Mouse (Mus musculus) liver, postnatal 0 days (tissue): ENCODE data around the gene Rap2a. TPM values are rescaled to one million over a fixed set of nuclear protein-coding genes. Genes with fewer than 3 reads are reported as not detected.

ENCODE experiments used
- ATAC-seq: fragments of 200-750 bp; cut with Nextera tagmentation; 2 replicates; pipeline ENCODE4 v1.8.0; 2017; ENCODE audit warnings: mild to moderate bottlenecking, moderate library complexity
- DNase-seq: peaks from one replicate; pipeline ENCODE4 v3.0.0-alpha.2; 2016
- H3K27ac ChIP-seq: fragments of 300-500 bp; sonication (generic); 2 replicates; pipeline ENCODE4 v1.5.1; 2014; ENCODE audit warnings: antibody characterized with exemption, moderate library complexity, mild to moderate bottlenecking, low read depth
- H3K27me3 ChIP-seq: fragments of 300-500 bp; sonication (generic); 2 replicates; pipeline ENCODE4 v1.6.1; 2014; ENCODE audit warnings: low read length, control low read depth, mixed read lengths; ENCODE audit not compliant: insufficient read depth
- H3K36me3 ChIP-seq: fragments of 300-500 bp; sonication (generic); replicated peaks from 2 replicates; pipeline ENCODE4 v1.6.1; 2014; ENCODE audit warnings: mild to moderate bottlenecking, control low read depth, low read length, moderate library complexity, mixed read lengths; ENCODE audit not compliant: insufficient read depth
- H3K4me1 ChIP-seq: fragments of 300-500 bp; sonication (generic); 2 replicates; pipeline ENCODE4 v1.6.1; 2014; ENCODE audit warnings: antibody characterized with exemption, mild to moderate bottlenecking, control low read depth; ENCODE audit not compliant: insufficient read depth
- H3K4me2 ChIP-seq: fragments of 300-500 bp; sonication (generic); 2 replicates; pipeline ENCODE4 v1.6.1; 2014; ENCODE audit warnings: low read depth, mild to moderate bottlenecking, low read length, moderate library complexity, mixed read lengths
- H3K4me3 ChIP-seq: fragments of 300-500 bp; sonication (generic); 2 replicates; pipeline ENCODE4 v1.5.1; 2014; ENCODE audit warnings: low read depth, low read length
- H3K9ac ChIP-seq: fragments of 300-500 bp; sonication (generic); replicated peaks from 2 replicates; pipeline ENCODE4 v1.6.1; 2014; ENCODE audit warnings: mild to moderate bottlenecking, moderate library complexity
- H3K9me3 ChIP-seq: fragments of 300-500 bp; sonication (generic); 2 replicates; pipeline ENCODE4 v1.6.1; 2016; ENCODE audit warnings: mild to moderate bottlenecking, control low read depth, low read length, mixed read lengths
- CTCF ChIP-seq: sonication (generic); IDR thresholded peaks from 2 replicates; pipeline ENCODE4 v1.5.1; 2016; ENCODE audit warnings: antibody characterized with exemption, low read depth
- EP300 ChIP-seq: IDR thresholded peaks from 2 replicates; pipeline ENCODE4 v1.6.1; 2016; ENCODE audit warnings: antibody characterized with exemption, low read depth, mild to moderate bottlenecking
- WGBS: fragments of 180-500 bp; shearing (Covaris S2); extraction: QIAGEN DNeasy Blood & Tissue Kit; methylation state at CpG from one replicate; pipeline ENCODE4 v1.1.7; 2014; ENCODE audit not compliant: insufficient replicate concordance; 5-methylcytosine and 5-hydroxymethylcytosine counted together
- polyA plus RNA-seq: library from polyadenylated mRNA; unstranded; fragments of >200 nt; fragmentation: Nextera tagmentation; extraction: Ambion mirVana; gene quantifications from 2 replicates; pipeline ENCODE4 v1.2.1, GENCODE M21; 2015

Rap2a gene
- polyA plus RNA-seq, 1 experiment from 2014 or later = 3.4 TPM

DNA sequence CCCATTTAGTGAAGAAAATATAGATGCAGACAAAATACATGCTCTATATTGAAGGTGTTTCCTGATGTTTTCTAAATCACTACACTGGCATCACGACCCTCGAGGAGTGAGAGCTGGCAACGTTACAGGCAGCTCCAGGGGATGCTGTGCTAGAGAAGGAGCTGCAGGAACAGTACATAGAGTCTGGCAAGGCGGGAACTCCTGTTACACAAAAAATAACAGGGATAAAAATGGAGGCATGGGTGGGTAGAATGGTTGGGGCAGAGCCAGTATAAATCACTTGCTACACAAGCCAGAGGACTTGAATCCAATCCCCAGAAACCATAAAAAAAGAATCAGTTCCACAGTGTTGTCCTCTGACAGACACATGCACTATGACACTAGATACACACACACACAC, 37.0 kb upstream of the Rap2a start:
- TF ChIP-seq CTCF = no peak
- no peak for TF ChIP-seq EP300
- Histone ChIP-seq H3K4me1 (no peaks in the 10 kb centered on the region), H3K36me3 (no peaks in the 10 kb centered on the region), H3K9ac (no peak overlapping the region), H3K4me3 (no peak overlapping the region), H3K4me2 (no peak overlapping the region), H3K27me3 (no peaks in the 10 kb centered on the region), H3K27ac (no peak overlapping the region), H3K9me3 (no peaks in the 10 kb centered on the region; the same call in 1 of the 2 replicates)
- WGBS = 74% methylated on average over 4 of the region's 4 CpGs
- DNase-seq (no peak), ATAC-seq (no peak)

GRCm38 (mm10) chr14:120441836-120442235, 36.4 kb upstream of the Rap2a start:
- ATAC-seq (no peak), DNase-seq (no peak)
- no peaks in the 10 kb centered on the region; the same call in 1 of the 2 replicates for H3K9me3 ChIP-seq
- no peaks in the 10 kb centered on the region for H3K4me1 ChIP-seq
- no peaks in the 10 kb centered on the region for H3K36me3 ChIP-seq
- no peak overlapping the region for H3K9ac ChIP-seq
- TF ChIP-seq CTCF (no peak), EP300 (no peak)
- H3K27ac ChIP-seq = no peak overlapping the region
- H3K4me3 ChIP-seq = no peak overlapping the region
- H3K27me3 ChIP-seq = no peaks in the 10 kb centered on the region
- no peak overlapping the region for H3K4me2 ChIP-seq
- 83% methylated on average over 13 of the region's 13 CpGs for WGBS

GRCm38 (mm10) chr14:120454221-120454620, 24.0 kb upstream of the Rap2a start:
- H3K4me1 ChIP-seq = no peaks in the 10 kb centered on the region
- TF ChIP-seq EP300 (no peak), CTCF (no peak)
- ATAC-seq (no peak), DNase-seq (no peak)
- no peak overlapping the region for H3K27ac ChIP-seq
- no peaks in the 10 kb centered on the region for H3K27me3 ChIP-seq
- H3K4me3 ChIP-seq = no peak overlapping the region
- no peak overlapping the region for H3K4me2 ChIP-seq
- WGBS = 84% methylated on average over 7 of the region's 7 CpGs
- no peaks in the 10 kb centered on the region for H3K36me3 ChIP-seq
- H3K9me3 ChIP-seq = peaks cover 7% of the 10 kb centered on the region
- no peak overlapping the region for H3K9ac ChIP-seq

DNA sequence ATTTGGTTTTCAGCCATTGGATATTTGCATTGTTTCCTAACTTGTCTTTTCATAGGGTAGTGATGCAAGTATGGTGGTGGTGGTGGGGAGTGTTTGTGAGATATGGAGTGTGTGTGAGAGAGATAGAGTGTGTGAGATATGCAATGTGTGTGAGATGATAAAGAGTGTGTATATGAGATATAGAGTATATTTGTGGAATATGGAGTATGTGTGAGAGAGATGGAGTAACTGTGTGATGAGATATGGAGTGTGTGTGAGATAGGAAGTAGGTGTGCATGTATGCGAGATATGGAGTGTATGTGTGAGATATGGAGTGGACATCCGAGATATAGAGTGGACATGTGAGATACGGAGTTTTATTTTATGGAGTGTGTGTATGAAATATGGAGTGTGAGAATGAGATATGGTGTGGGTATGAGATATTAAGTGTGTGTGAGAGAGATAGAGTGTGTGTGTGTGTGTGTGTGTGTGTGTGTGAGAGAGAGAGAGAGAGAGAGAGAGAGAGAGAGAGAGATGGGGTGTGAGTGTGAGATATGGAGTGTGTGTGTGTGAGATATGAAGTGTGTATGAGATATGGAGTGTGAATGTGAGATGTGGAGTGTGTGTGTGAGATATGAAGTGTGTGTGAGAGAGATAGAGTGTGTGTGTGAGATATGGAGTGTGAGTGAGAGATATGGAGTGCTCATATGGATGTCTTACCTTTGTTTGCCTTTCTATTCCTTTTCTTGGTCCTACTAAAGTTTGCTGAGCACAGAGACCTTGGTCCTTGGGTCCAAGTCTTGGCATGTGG, 14.1 kb upstream of the Rap2a start:
- 83% methylated on average over 3 of the region's 3 CpGs for WGBS
- ATAC-seq (no peak), DNase-seq (no peak)
- no peak overlapping the region for H3K4me2 ChIP-seq
- TF ChIP-seq CTCF (no peak), EP300 (no peak)
- no peaks in the 10 kb centered on the region; the same call in 1 of the 2 replicates for H3K4me1 ChIP-seq
- no peaks in the 10 kb centered on the region for H3K27me3 ChIP-seq
- no peaks in the 10 kb centered on the region for H3K9me3 ChIP-seq
- no peak overlapping the region for H3K27ac ChIP-seq
- no peak overlapping the region for H3K9ac ChIP-seq
- no peak overlapping the region for H3K4me3 ChIP-seq
- no peaks in the 10 kb centered on the region for H3K36me3 ChIP-seq

DNA sequence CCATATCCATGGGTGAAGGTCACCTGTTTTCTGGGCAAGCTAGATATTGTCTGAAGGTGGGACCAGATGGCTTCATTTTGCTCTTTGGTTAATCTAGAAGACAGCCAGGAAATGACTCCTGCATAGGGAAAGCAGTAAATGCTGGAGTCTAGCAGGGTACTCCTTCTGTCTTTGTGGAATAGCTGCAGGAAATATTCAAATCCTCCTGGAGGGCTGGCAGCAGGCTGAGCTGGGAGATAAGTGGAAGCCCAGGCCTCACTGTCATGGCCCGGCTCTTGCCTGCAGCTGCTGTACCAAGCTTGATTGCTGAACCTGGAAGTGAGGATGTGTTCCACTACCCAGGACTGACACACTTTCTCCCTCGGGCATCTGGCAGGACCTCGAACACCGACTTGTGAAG, 11.4 kb upstream of the Rap2a start:
- H3K27me3 ChIP-seq = no peaks in the 10 kb centered on the region
- DNase-seq = no peak
- TF ChIP-seq CTCF (no peak), EP300 (no peak)
- H3K4me2 ChIP-seq = no peak overlapping the region
- H3K9me3 ChIP-seq = no peaks in the 10 kb centered on the region
- no peak overlapping the region for H3K27ac ChIP-seq
- H3K9ac ChIP-seq = no peak overlapping the region
- H3K4me1 ChIP-seq = no peaks in the 10 kb centered on the region; the same call in 1 of the 2 replicates
- no peak for ATAC-seq
- no peak overlapping the region for H3K4me3 ChIP-seq
- 71% methylated on average over 4 of the region's 4 CpGs for WGBS
- no peaks in the 10 kb centered on the region for H3K36me3 ChIP-seq

DNA sequence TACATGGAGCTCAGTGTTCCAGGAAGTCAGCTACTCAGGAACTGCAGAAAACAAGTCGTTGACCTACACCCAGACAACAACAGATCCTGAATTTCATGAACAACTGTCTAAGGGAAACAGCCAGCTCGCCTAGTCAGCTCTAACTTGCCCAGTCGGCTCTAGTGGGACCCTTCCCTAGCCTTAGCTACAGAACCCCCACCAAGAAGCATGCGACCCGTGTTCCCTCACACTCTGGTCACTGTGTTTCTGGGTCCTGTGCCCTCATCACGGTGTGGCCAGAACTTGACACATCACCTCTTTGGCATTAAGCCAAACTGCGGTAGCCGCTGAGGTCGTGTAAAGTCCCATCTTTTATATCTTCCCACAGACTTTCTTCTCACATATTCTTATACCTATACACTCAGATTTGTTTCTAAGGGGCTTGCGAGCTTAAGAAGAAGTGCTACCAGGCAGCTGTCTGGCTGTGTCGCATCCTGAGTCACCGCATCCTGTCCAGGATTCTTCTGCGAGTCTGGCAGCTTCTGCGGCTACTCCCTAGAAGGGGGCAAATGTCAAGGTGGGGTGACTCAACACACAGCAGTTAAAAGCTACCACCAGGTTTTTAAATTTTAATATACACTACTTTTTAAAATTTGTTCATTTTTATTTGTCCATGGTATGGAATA, 9.0 kb upstream of the Rap2a start:
- Histone ChIP-seq H3K4me2 (no peak overlapping the region), H3K27ac (no peak overlapping the region), H3K36me3 (no peaks in the 10 kb centered on the region), H3K4me1 (no peaks in the 10 kb centered on the region; the same call in 1 of the 2 replicates), H3K9me3 (no peaks in the 10 kb centered on the region), H3K4me3 (no peak overlapping the region), H3K27me3 (no peaks in the 10 kb centered on the region), H3K9ac (no peak overlapping the region)
- DNase-seq (no peak), ATAC-seq (no peak)
- TF ChIP-seq EP300 (no peak), CTCF (no peak)
- WGBS = 73% methylated on average over 14 of the region's 14 CpGs
